Mouse (Mus musculus) adrenal gland, adult 2 months (tissue): ENCODE data around the gene Zp3r. TPM values are rescaled to one million over a fixed set of nuclear protein-coding genes. Genes with fewer than 3 reads are reported as not detected.
"Not testable (repeated sequence)": the region's sequence is repeated elsewhere in the genome, so short reads cannot be mapped to it uniquely, and the experiment has no call there.

ENCODE experiments used
- DNase-seq: peaks from one replicate; pipeline ENCODE4 v3.0.0; 2021
- long read RNA-seq: library from polyadenylated mRNA; stranded (forward); transcript quantifications from one replicate; pipeline ENCODE4 v2.0.0, GENCODE M21; 2021
- polyA plus RNA-seq: library from polyadenylated mRNA; depleted of rRNA; stranded (reverse); fragments of >200 nt; gene quantifications from 2 replicates; pipeline ENCODE4 v1.2.3, GENCODE M21; 2012; rRNA removed
- total RNA-seq, 2 experiments: library from RNA; stranded (reverse); gene quantifications; 2 replicates each; pipeline ENCODE4 v1.2.3; 2021

Zp3r gene
- total RNA-seq (not detected), polyA plus RNA-seq (not detected in 2 replicates)
- long read RNA-seq: 0 reads

DNA sequence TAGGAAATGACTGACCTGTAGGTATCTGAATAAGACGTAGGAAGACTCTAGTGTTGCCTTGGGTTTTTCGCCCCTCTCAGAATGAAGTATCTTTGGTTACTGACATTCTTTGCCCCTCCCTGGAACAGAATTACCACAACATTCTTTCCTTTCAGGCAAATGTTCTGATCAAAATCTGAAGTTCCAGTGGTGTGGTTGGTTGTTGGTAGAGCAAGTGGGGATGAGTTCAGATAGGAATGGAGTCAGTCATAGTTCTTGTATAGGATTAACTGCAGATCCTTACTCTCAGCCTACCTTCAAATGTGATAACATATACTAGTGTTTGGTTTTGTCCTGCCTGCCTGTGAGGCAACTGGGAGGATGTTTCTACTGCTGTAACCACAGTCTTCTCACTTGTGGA, at the start of gene Zp3r:
TSS of gene Zp3r (minus strand) at position 101 of the 400 bp plus-strand sequence.
- DNase-seq: no peak

- DNase-seq: no peak
These were observed 49.1 kb upstream of the Zp3r start for GRCm38 (mm10) chr1:130678551-130678950.

DNA sequence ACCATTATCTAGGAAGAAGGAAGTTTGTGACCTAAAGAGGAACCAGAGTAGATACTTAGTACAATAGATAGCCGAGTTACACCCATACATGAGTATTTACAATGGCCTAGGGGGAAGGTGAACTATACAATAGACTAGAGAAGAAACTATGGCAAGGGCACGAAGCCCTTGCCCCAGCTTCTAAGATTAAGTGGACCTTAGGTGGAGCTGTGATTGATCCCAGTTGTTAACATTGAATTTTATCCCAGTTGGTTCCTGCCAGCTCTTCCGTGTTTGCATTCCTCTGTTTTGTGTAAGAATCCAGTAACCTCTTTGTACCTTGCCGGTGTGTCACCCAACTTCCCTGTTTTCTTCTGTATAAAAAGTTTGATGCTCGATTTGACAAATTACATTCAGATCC, 34.2 kb upstream of the Zp3r start:
- DNase-seq: not testable (repeated sequence)

DNA sequence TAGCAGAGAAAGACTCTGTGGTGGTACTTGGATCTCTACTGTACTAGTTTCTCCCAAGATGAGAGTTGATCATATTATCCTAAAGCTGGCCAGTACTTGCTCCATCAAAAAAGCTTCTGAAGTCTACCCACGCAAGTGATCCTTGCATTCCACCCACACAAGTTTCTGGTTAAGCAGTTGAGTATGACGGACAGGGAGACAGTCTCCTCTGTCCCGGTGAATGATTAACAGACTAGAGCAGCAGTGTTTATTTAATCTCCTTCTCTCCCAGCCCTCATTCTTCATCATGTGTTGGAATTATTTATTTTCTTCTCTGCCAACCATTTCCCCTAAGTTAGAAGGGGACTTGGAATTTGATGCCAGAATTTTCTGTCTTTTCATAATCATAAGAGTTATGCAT, 32.0 kb upstream of the Zp3r start, which contains the start of gene C4bp:
TSS of gene C4bp (minus strand) at position 179 of the 400 bp plus-strand sequence.
- DNase-seq: no peak

- not testable (repeated sequence) for DNase-seq
These were observed 30.2 kb upstream of the Zp3r start for GRCm38 (mm10) chr1:130659641-130660040.

- DNase-seq: no peak
These were observed 14.7 kb upstream of the Zp3r start for GRCm38 (mm10) chr1:130644103-130644502.

DNA sequence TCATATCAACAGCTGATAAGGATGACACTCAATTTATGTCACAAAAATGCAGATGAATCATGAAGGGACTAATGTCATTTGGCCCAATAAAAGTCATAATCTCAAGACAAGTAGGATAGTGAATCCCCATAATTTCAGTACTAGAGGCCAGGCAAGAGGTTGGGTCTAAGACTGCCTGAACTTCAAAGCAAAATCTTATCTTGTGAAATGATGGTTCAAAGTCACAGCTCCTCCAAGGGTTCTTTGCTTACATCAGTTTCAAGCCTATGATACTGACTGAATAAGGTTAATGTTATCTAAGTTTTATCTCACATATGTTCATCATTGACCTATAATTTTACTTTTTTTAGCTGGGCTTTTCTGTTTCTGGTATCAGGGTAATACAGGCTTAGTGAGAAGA, 11.5 kb upstream of the Zp3r start:
- no peak for DNase-seq

- peak; percentile 56 for DNase-seq
These were observed 4.5 kb upstream of the Zp3r start for GRCm38 (mm10) chr1:130633761-130634410.

- DNase-seq: no peak
These were observed 3.9 kb upstream of the Zp3r start for GRCm38 (mm10) chr1:130633316-130633715.

DNA sequence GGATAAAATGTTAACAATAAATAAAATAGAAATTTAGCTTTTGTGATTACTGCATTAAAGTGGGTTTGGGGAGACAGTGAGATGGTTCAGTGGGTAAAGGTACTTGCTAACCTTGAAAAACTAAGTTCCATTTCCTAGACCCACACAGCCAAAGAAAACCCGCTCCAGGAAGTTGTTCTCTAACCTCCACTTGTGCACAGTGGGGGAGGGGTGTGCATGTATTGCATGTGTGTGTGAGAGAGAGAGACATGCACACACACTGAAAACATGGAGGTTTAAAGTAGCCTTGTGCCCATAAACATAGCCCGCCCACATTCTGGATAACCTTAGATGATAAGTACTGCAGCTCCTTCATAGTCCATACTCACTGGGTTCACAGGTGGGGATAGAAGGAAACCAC, 33.1 kb downstream of the Zp3r start:
- no peak for DNase-seq

DNA sequence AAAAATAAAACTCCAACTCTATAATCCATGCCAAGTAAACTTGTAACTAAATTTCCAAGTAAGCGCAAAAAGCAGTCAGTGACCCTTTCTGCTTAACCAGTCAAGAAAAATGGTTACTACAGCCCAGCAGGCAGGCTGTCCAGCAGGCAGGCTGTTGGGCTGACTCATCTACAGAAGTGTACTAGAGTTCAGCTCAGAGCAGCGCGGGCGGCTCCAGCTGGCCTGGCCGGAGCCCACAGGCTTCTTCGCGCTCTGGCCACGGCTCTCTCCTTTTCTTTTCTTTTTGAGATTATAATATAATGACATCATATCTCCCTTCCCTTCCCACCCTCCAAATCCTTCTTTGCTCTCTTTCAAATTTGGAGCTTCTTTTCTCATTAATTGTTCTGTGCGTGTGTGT, 40.8 kb downstream of the Zp3r start:
- no peak for DNase-seq

GRCm38 (mm10) chr1:130576389-130576788, 53.0 kb downstream of the Zp3r start:
- no peak for DNase-seq

DNA sequence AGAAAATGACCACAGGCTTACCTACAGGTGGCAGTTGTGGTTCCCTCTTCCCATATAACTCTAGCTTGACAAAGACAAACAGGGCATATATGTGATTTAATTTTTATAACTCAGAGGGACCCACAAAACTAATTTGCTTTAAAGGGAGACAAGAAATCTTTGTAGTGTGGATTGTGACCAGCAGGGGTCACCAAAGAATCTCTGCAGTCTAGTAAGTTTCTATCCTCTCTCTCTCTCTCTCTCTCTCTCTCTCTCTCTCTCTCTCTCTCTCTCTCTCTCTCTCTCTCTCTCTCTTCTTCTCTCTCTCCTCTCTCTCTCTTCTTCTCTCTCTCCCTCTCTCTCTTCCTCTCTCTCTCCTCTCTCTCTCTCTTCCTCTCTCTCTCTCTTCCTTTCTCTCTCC, 53.5 kb downstream of the Zp3r start:
- peak; percentile 3 for DNase-seq

- no peak for DNase-seq
These were observed 77.8 kb downstream of the Zp3r start for GRCm38 (mm10) chr1:130551407-130552249.

DNA sequence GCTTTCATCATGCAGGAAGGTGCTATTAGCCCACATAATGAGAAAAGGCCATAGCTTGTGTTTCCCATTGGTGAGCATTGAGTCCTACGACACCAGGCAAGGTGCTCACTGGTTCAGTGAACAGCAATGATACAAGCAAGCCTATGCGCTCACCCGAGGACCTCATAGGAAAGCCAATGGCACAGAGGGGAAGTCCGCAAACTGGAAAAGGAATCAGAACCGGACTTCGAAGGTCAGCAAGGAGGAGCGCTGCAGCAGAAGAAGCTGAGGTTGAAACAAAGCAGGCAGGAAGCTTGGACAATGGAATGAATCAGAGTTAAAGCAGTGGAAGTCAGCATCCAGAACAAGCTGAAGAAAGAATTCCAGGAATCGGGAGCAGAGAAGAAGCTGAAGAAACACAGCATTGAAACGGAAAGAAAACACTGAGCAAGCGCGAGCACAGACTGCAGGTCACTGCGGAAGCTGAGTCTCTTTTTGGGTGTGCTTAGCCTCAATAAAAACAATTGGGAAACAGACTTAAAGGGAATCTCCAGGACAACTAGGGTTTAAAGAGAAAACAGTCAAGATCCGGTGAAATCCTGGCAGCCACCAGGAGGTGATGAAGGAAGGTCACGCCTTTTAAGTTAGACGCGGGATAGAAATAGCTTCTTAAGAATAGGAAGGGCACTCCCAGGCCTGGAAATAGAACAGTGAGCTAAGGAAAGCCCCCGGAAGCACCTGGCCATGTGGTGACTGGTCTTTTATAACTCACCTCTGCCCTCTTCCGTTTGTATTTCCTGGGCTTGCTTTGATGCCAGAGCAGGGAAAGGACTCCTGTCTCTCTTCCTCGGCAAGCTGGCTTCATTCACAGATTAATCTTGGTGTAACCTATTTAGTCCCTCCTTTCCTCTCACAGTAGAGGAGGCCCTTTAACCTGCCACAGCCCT, 78.9 kb downstream of the Zp3r start:
- peak; percentile 49 for DNase-seq

DNA sequence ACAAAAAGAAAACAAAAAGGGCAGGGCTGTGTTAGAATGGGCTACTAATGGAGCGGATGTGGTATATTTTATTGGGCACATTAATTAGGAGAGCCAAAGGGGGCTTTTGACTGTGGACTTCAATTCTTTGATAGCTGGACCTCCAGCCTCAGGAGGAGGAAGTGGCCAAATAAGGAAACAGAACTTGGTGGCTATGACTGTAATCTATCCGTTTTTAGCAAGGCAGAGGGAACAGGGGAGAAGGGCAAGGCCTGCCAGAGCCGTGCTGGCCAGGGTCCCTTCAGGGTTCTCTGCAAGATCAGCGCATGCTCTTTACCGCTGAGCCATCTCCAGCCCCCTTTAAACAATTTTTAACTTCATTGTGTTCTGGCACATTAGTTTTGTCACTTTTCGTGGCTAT, 79.7 kb downstream of the Zp3r start:
- no peak for DNase-seq

- no peak for DNase-seq
These were observed 80.3 kb downstream of the Zp3r start for GRCm38 (mm10) chr1:130549160-130549559.

- DNase-seq: peak; percentile 38
These were observed 81.6 kb downstream of the Zp3r start for GRCm38 (mm10) chr1:130547674-130548429.
